Mouse (Mus musculus) myocyte (in vitro differentiated cells): Measurements from ENCODE around the gene Fbxl19.

Source experiments
- POLR2A ChIP-seq: IDR thresholded peaks from one replicate; pipeline ENCODE4 v1.6.1; 2011; ENCODE audit warnings: low read depth, mild to moderate bottlenecking, control low read depth, moderate library complexity; ENCODE audit not compliant: insufficient read length
- USF1 ChIP-seq: IDR thresholded peaks from one replicate; pipeline ENCODE4 v1.6.1; 2011; ENCODE audit warnings: low read depth, mild to moderate bottlenecking, control low read depth, moderate library complexity

GRCm38 (mm10) chr7:127809846-127810245, 65.5 kb downstream of the Fbxl19 start:
- no peak for TF ChIP-seq POLR2A
- no peak for TF ChIP-seq USF1
